Mouse (Mus musculus) T-cell, adult 2 months (primary cell): ENCODE results near the gene Bbof1.

Experiments
- DNase-seq: peaks from one replicate; pipeline ENCODE4 v3.0.0; 2022; ENCODE audit warnings: low spot score

The Bbof1 gene

GRCm38 (mm10) chr12:84408819-84409507 lies at the start of gene Bbof1, which contains the start of gene Entpd5:
TSS of gene Bbof1 (plus strand) at chr12:84409071.
TSS of gene Entpd5 (minus strand) at chr12:84409029.
- peak; percentile 87 for DNase-seq

- peak; percentile 97 for DNase-seq
These were observed 47.0 kb upstream of the Bbof1 start, which contains the start of the genes Coq6 and Fam161b for GRCm38 (mm10) chr12:84361555-84362489. TSS of gene Coq6 (plus strand) at chr12:84361657. TSS of gene Fam161b (minus strand) at chr12:84361833.

GRCm38 (mm10) chr12:84362872-84363271 lies 46.0 kb upstream of the Bbof1 start:
- no peak for DNase-seq

- no peak for DNase-seq
These were observed 44.6 kb upstream of the Bbof1 start for GRCm38 (mm10) chr12:84364291-84364690.

GRCm38 (mm10) chr12:84365137-84365536 lies 43.7 kb upstream of the Bbof1 start:
- no peak for DNase-seq

- DNase-seq: no peak
These were observed 41.9 kb upstream of the Bbof1 start for GRCm38 (mm10) chr12:84366971-84367370.

- DNase-seq: no peak
These were observed 37.2 kb upstream of the Bbof1 start for GRCm38 (mm10) chr12:84371647-84372046.

GRCm38 (mm10) chr12:84373831-84374481 lies 34.9 kb upstream of the Bbof1 start:
- no peak for DNase-seq

- no peak for DNase-seq
These were observed 26.5 kb upstream of the Bbof1 start for GRCm38 (mm10) chr12:84382369-84382768.

GRCm38 (mm10) chr12:84384644-84385081 lies 24.2 kb upstream of the Bbof1 start:
- DNase-seq: no peak

GRCm38 (mm10) chr12:84385408-84385807 lies 23.5 kb upstream of the Bbof1 start:
- no peak for DNase-seq

- DNase-seq: no peak
These were observed 20.8 kb upstream of the Bbof1 start for GRCm38 (mm10) chr12:84388097-84388496.

- DNase-seq: peak; percentile 11
These were observed 20.0 kb upstream of the Bbof1 start for GRCm38 (mm10) chr12:84388774-84389400.

- DNase-seq: no peak
These were observed 18.5 kb upstream of the Bbof1 start for GRCm38 (mm10) chr12:84390336-84390735.

- DNase-seq: no peak
These were observed 16.2 kb upstream of the Bbof1 start for GRCm38 (mm10) chr12:84392681-84393080.

- DNase-seq: no peak
These were observed 15.0 kb upstream of the Bbof1 start for GRCm38 (mm10) chr12:84393847-84394246.

- no peak for DNase-seq
These were observed 11.8 kb upstream of the Bbof1 start for GRCm38 (mm10) chr12:84396947-84397679.

GRCm38 (mm10) chr12:84397685-84398084 lies 11.2 kb upstream of the Bbof1 start:
- no peak for DNase-seq

GRCm38 (mm10) chr12:84398629-84399028 lies 10.2 kb upstream of the Bbof1 start:
- no peak for DNase-seq

GRCm38 (mm10) chr12:84399135-84399534 lies 9.7 kb upstream of the Bbof1 start:
- no peak for DNase-seq

GRCm38 (mm10) chr12:84399663-84400062 lies 9.2 kb upstream of the Bbof1 start:
- no peak for DNase-seq
